Mouse (Mus musculus) skeletal muscle tissue, adult 2 months (tissue): Measurements from ENCODE around the gene Dip2c.

Experiments
- DNase-seq: peaks from one replicate; pipeline ENCODE4 v3.0.0-alpha.2; 2012; ENCODE audit warnings: low read depth, low spot score

Gene Dip2c

GRCm38 (mm10) chr13:9329307-9329915 is 53.1 kb downstream of the Dip2c start:
- no peak for DNase-seq

GRCm38 (mm10) chr13:9333187-9333586 is 56.9 kb downstream of the Dip2c start:
- DNase-seq, result no peak

DNA sequence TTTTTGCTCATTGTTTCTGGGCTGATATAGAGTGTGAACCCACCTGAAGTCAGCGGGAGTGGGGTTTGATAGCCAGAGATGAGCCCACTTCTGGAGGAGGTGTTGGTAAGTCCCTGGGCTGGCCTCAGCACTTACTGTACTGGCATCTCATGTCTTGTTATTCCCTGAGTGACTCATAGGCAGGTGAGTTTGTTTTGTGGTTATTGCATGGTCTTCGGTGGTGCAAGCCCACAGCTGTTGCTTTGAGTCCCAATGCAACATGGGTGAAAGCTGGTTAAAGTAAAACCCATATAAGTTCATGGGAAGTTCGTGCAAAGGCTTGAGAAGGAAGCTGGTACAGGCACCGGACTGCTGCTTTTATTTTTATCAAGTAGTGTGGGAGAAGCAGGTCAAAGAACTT is 64.0 kb downstream of the Dip2c start:
- no peak for DNase-seq

GRCm38 (mm10) chr13:9342696-9343095 is 66.4 kb downstream of the Dip2c start:
- DNase-seq, result no peak

- no peak for DNase-seq
Observed at GRCm38 (mm10) chr13:9347448-9347847, 71.1 kb downstream of the Dip2c start.

GRCm38 (mm10) chr13:9350670-9351069 is 74.3 kb downstream of the Dip2c start:
- DNase-seq, result peak; percentile 60

DNA sequence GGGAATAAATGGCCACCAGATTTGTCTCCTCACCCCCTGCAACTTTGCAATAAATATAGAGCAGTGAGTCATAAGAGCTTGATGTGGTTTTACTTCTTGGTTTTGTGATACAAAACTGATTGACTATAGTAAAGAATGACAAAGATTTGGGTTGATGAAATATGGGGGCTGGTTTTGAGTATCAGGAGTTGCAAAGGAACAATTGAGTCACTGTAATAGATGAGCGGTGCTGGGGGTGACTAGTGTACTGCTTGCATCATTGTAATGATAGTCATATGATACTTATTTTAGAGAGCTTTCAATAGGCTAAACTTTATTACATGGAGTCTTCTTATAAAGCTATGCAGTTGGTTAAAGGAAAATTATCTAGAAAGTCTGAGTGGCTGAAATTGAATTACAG is 77.6 kb downstream of the Dip2c start:
- no peak for DNase-seq

GRCm38 (mm10) chr13:9355331-9355730 is 79.0 kb downstream of the Dip2c start:
- DNase-seq, result no peak

- DNase-seq, result no peak
Observed at GRCm38 (mm10) chr13:9361457-9361856, 85.1 kb downstream of the Dip2c start.

DNA sequence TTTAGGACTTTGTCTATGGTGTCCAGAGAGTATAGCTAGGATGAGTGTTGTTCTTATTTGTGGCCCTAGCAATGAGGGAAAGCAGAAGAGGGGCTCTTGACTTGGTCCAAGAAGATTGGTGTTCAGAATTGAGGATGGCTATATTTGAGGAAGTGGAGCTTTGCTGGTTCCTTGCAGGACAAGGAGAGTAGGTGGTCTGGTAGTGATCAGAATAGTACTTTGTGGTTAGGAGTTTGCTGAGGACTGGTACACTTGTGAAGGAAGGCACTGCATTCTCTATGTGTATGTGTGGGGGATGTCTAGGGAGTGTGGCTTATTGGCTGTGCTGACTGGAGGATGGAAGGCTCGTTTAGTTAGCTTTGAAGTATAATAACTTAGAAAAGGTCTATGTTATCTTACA is 95.1 kb downstream of the Dip2c start:
- no peak for DNase-seq

DNA sequence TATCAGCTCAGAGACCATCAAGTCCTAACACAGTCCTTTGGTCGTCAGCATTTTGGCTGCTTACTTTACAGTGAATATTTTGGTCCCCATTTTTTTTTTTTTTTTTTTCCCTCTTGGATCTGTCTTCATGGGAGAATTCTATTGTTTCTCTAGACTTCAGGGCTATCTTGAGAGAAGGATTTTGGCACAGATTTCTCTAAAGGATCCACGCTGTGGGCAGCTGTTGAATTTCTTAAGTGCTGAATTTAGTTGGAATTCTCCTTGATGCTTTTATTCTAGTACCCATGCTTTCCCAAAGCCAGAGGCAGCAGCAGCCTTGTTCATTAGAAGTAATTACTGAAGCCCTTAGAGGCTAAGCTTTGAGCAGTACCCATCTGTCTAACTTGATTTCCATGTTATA is 100.8 kb downstream of the Dip2c start:
- DNase-seq, result no peak

GRCm38 (mm10) chr13:9380740-9381410 is 104.5 kb downstream of the Dip2c start:
- DNase-seq, result no peak

DNA sequence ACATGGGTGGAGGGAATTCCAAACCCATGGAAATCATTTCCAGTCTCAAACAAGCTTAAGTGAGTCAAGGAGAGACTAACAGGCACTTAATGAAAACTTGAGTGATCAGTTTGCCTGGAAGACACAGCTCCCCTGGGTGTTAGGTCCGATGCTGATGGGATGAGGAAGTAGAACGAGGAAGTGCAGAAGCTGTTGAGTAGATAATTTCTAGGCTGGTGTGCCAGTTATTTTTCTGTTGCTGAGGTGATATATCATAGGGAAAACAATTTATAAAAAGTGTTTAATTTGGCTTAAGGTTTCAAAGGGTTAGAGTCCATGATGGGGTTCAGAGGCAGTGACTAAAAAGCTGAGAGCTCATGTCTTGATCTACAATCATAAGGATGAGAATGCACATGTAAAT is 111.7 kb downstream of the Dip2c start:
- no peak for DNase-seq

- no peak for DNase-seq
Observed at GRCm38 (mm10) chr13:9389334-9389733, 113.0 kb downstream of the Dip2c start.

GRCm38 (mm10) chr13:9390204-9390804 is 114.0 kb downstream of the Dip2c start:
- DNase-seq, result no peak

DNA sequence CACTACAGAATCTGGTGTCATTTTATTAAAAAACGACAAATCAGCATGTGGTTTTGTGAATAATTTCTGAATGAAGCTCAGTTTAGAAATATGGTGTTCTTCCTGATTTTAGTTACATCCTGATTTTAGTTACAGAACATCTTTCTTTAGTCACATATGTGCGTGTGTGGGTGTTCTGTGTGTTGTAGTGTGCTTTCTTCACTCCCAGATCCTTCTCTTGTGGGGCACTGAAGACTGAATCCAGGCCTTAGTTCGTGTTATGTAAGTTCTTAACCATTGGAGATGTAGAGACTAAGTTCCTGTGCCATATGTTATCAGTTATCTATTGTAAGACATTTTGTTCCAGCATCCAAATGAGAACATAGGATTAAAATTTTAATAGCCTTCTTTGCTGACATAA is 117.1 kb downstream of the Dip2c start:
- no peak for DNase-seq

DNA sequence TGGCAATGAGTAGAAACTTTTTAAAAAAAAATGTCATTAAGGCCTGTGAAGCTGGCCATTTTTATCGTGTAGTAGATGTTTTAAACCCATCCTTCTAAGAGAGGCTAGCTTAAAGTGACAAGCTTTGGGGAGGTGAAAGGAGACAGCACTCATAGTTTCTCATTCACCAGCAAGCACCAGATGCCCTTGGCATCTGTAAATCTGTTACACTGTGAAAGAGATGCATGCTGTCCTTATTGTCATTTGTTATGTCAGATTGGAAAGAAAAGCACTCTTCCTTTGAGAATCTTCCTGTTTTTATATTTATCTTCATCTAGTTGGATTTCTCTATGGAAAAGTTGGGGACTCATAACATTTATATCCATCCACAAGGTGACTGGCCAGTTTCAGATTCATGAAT is 119.0 kb downstream of the Dip2c start:
- DNase-seq, result no peak

DNA sequence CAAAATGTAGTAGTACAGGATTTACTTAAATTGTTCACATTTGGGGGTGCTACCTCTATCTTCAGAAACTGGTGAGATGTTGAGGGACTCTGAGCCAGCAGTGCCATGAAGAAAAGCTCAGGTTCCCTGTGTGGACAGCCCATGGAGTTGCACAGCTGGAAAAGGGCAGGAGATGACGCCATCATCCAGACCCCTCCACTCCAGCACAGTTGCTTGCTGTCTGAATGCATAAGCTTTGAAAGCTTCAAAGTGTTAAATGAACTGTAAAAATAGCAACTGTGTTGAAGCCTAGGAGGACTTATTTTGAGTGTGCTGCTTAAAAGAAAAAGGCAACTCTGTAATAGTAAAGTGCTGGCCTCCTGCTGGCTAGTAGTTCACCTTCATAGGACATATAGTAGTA is 122.5 kb downstream of the Dip2c start:
- DNase-seq, result no peak

- DNase-seq, result no peak
Observed at GRCm38 (mm10) chr13:9405399-9405798, 129.1 kb downstream of the Dip2c start.

DNA sequence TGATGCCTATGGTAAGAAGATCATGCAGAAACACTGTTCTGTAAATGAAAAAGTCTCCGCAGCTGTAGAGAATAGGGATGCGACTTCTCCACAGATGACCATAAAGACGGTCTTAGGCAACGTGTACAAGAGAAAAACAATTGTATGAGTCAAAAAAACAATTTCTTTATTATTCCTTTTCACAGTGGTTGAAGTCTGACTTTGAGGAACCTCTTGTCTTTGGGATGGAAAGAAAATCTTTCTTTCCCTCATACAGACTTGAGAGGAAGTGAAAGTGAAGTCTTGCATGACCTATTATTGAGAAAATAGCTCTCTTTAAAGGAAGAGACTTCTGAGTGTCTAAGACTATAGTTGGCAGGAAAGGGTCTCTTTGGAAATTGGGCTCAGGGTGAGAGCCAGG is 132.7 kb downstream of the Dip2c start:
- DNase-seq, result no peak

DNA sequence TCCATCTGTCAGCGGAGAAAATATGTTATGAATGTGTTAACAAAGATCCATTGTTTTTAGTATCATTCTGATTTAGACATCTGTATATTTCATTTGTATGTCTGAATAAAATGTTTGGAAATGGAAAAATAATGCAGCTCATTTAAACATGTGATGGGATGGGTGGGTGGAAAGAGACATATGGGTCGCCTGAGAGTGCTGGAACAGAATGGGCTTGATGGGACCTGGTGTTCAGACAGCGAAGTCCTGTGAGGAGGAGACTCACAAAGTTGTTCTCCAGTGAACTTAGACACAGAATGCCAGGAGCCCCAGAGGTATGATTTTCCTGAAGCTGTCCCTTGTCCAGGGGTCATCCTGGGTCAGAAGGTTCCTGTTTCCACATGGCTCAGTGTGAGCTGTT is 142.1 kb downstream of the Dip2c start:
- DNase-seq, result no peak

DNA sequence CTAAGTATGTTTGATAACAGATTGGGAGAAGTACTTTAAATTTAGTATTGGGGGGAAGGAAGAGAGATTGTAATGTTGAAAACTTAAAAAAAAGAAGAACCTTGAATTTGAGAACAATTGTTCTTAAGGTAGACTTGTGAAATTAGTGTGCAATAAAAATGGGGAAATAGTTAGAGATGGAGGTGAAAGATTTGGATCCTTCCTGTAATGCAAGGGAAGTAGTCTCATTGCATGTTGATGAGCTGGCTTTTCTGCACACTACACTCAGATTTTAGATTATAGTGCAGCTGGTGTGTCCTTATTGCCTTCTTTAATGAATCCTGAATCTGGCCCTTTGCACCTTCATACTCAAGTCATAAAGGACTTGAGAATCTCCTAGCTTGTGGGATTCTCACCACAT is 142.9 kb downstream of the Dip2c start:
- no peak for DNase-seq

DNA sequence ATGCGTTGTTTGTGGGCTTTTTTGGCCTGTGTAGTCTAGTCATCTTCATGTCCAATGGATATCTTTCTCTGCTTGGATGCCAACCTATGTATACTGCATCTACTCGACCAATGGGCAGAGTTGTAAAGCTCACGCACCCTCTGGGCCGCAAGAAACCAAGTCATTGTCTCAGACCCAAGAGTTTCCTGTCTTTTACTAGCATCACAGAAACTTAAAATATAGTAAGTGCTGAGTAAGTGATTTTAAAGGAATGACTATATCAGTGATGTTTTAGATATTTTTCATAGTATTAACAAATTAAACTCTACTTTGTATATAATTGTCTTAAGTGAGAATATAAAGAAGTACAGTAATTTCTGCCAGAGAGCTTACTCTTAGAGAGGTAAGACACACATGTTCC is 145.6 kb downstream of the Dip2c start:
- no peak for DNase-seq
